Mouse (Mus musculus) urinary bladder, adult 18-20 months (tissue): Measurements from ENCODE around the gene Adarb2.

ENCODE experiments used
- DNase-seq, 2 experiments: peaks; one replicate each; pipeline ENCODE4 v3.0.0; 2022; ENCODE audit warnings: low spot score in 2 of 2, mixed read lengths in 2 of 2

The Adarb2 gene

DNA sequence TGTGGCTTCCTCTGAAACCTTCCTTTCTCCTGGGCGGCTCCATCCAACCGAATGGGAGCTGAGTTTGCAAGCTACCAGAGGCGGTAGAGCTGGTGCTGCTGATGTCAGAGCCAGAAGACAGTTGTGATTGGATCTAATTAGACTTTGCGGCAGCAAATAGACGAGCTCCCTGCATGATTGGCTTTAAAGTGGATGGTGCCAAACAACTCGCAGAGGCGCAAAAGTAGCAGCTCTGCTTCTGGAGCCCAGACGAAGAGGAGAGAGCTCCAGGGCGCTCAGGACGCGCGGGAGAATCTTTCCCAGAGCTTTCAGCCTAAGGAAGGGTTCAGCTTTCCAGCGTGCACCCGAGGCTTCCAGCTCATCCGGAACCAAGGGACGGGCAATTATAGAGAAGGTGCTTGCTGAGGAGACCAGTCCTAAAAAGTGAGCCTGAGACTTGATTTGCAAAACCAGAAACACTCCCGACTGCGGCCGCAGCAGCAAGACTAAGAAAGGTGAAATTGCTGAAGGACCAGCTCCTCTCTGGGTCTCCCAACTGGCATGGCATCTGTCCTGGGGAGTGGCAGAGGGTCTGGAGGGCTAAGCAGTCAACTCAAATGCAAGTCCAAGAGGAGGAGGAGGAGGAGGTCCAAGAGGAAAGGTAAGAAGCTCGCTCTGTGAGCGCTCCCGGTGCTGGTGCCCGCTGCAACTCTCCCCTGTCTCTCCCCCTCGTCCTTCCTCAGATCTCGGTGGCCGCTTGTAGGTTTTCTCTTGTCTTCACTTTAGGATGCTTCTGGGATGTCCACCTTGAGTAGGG lies at the start of gene Adarb2:
Adarb2 (plus strand) TSS at position 186 of the 796 bp plus-strand sequence.
- DNase-seq: peak; percentile 30

GRCm38 (mm10) chr13:8173800-8174199 lies 28.9 kb upstream of the Adarb2 start:
- no peak for DNase-seq

DNA sequence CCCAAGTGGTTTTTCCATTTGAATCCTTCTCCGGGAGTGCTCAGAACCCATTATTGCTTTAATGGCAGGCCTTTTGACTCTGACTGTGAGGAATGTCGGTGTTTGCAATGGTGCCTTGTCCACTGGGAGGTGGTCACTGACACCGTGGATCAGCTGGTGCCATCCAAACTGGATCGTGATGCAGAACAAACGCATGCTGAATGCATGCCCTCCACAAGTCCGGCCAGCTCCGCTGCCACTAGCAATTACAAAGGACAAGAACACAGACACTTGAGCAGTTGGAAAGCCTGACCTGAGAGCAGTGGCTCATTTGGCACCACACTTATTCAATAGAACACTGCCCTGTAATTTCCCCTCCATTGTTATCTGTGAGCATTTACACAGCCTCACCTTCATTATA lies 10.7 kb upstream of the Adarb2 start:
- no peak for DNase-seq

- DNase-seq: no peak
Observed at GRCm38 (mm10) chr13:8199186-8199880, 3.3 kb upstream of the Adarb2 start.

DNA sequence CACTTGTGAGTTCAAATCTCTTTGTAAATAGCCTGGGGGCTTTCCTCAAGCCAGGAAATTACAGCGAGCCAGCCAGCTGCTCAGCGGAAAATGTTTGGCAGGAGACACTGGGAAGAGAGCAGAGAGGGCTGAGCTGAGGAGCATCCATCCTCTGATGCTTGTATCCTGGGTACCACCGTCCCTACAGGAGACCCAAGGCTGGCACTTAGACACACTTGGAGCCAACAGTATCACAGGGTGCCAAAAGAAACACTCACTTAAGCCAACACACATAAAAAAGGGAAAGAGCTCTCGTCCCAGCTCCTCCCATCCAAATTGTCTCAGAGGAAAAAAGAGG lies 779 bp downstream of the Adarb2 start:
- DNase-seq: no peak

DNA sequence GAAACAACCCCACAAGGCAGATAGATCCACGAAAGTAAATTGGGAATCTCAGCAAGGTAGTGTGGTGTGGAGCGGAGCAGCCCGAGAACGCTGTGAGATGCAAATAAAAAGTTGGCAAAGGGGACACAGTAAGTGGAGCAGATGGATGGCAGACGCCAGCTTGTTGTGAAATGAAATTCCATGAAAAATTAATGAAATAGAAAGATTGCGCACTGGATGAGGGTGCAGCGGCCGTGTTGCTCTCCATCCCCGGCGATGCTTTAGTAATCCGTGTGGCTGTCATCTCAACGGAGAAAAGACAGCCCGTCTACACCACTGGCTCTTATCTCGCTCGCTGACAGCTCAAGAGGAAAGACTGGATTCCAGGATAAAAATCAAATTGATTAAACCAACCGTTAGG lies 4.7 kb downstream of the Adarb2 start:
- no peak for DNase-seq

- DNase-seq: no peak
Observed at GRCm38 (mm10) chr13:8210776-8211175, 8.1 kb downstream of the Adarb2 start.

DNA sequence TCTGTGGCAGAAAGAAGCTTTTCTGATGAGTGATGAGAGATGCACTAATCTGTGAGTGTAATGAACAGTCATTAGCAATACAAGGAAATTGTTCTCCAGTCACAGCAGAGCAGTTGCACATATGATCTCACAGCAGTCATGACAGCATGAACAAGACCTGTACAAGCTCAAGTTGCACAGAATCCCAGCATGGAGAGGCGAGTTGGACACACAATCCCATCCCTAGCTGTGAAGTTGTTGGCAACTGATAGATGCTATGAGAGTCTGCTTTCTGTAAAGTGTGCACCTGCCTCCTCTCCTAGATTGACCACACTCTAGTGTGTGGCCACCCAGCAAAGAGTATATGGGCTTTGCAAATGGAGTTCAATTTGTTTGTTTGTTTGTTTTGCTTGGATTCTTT lies 36.2 kb downstream of the Adarb2 start:
- no peak for DNase-seq

GRCm38 (mm10) chr13:8248016-8248667 lies 45.5 kb downstream of the Adarb2 start:
- DNase-seq: no peak

GRCm38 (mm10) chr13:8272158-8272945 lies 69.7 kb downstream of the Adarb2 start:
- no peak for DNase-seq

- DNase-seq: no peak
Observed at GRCm38 (mm10) chr13:8283116-8283515, 80.5 kb downstream of the Adarb2 start.

DNA sequence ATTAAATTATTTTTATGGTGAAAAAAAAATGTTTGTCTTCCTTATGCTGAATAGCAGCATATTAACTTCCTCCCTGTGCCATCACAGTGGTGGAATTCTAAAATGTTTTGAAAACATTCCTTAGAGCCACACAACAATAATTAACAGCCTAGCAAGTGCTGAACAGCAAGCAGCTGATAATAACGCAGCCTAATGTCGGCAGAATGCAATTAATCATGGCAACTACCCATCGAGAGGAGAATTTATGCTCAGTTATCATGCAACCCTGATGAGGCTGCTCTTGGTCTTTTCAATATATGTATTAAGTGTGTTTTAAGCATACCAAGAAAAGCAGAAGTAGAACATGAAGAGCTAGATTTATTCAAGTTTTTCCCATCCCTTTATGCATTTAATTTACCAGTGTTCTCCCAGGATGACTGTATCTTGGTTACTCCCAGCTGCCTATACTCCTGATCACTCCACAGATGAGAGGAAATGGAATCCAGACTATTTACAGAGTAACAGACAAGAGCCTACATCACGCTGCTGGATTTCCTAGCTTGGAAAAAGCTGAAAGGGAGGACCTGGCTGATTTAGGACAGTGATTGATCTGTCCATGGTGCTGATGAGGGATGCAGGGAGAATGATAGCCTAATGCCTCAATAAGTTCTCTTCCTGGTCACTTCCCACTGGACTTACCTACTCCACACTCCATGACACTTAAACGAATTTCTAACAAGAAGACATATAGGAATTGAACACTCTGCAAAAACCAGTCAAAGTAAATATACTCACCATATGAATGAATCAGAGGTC lies 113.9 kb downstream of the Adarb2 start:
- no peak for DNase-seq

DNA sequence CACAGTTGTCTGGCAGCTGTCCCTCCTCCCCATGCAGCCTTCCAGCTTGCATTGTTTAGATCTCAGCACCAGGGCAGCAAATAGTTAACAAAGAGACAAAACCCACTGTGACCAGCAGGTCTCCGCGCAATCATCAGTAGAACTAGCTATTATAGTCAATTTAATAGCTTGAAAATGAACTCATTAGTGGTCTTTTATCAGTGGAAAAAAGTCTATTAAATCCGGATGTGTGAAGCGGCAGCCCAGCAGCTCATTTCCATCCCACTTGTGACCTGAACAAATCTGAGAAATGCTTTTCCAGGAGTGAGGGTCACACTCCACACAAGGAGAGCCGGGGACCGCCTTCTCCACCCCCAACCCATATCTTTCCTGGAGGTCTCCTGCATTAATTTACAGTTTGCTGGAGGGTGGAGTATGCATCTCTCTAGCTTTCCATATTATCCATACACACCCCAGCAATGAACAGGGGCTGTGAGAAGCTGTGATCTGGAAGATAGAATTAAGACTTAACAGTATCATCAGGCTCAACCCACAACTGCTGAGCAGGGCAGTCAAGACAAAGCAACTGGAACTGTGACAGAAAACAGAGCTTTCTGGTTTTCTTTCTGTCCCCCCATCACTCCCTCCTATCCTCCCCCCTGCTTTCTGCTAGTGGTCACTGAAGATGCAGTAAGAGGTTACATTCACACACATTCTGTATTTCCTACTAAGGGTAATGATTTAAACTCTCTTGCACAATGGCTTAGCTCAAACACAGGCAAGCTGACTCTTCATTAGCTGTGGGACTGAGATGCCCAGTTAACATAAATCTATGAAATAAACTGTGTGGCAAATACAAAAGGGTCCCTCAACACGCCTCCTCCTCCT lies 131.2 kb downstream of the Adarb2 start:
- DNase-seq: no peak

DNA sequence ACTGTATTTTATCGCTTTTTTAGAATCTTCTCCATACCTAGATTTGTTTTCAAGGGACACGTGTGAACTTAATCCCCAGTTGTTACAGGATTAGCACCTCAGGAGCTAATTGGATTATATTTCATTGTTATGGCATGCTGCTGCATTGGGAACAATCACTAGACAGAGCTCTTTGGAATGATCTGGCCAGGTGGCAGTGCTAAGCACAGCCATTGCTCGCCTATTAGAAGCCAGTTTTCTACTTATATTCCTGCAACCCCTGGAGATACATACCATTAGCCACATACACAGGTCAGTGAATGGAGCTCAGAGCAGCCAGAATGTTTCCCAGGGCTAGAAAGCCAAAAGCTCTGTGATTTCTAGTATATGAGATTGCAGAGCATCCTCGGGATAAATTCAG lies 131.9 kb downstream of the Adarb2 start:
- no peak for DNase-seq

- DNase-seq: no peak
Observed at GRCm38 (mm10) chr13:8341086-8341807, 138.6 kb downstream of the Adarb2 start.

DNA sequence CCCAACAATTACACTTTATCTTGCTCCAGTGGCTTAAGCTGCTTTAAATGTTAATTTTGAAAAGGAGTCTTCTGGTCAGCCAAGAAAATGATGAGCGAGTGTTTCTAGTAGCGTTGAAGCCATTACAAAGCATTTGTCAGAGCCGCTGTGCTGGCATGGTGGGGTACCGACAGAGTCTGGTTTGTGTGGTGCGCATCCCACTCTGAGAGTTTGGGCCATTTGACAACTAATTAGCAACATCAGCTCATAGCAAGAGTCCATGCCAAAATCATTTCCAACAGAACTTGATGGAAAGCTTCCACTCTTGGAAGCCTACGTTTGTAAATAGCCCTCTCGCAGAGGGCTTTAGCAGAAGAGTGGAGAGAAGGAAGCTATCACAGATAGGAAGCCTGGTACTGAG lies 144.5 kb downstream of the Adarb2 start:
- DNase-seq: no peak

- DNase-seq: no peak
Observed at GRCm38 (mm10) chr13:8352341-8352740, 149.7 kb downstream of the Adarb2 start.

- DNase-seq: no peak
Observed at GRCm38 (mm10) chr13:8352952-8353351, 150.3 kb downstream of the Adarb2 start.

- no peak for DNase-seq
Observed at GRCm38 (mm10) chr13:8365523-8365922, 162.9 kb downstream of the Adarb2 start.

DNA sequence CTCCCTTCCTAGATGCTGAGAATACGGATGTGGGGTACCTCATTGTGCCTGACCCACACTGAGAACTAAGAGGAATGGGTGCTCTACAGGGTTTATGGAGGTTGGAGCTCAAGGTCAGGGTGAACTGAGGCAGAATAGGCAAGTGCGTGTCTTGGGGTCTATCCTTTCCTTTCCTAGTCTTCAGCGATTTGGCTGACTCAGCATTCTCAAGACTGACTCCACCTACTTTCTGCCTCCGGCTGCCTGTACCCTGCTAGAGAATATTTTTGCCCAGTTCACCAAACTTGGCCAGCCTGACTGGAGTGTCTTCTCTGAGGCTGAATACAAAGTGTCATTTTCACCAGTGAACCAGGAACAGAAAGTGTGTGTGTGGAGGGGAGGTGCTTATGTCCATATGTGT lies 163.4 kb downstream of the Adarb2 start:
- no peak for DNase-seq
